Mouse (Mus musculus): ENCODE data around the gene Ptprn2. TPM values are rescaled to one million over a fixed set of nuclear protein-coding genes. Genes with fewer than 3 reads are reported as not detected.

Gene Ptprn2
- total RNA-seq, 4 experiments from 2014 or later = 0.10 TPM; not detected in 3

DNA sequence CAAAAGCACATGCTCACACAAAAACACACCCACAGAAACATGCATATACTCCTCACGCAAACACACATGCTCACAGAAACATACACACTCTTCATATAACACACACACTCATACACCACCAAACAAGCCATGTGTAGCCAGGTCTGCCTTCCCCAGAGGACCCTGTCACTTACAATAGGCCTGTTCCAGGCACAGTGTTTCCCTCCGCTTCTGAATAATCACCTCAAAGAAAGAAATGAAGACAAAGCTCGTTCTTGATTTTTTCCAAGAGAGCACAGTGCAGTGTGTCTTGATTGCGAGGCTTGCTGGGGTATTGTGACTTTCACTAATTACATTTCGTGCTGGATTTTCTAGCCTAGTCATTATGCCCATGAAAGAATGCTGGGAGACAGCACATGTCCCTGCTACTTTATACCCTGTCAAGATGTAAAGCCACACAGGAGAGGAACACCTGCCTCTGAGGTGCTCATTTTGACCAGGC is 820.1 kb downstream of the Ptprn2 start:
- no peak for DNase-seq (ENCODE audit: low spot score in 2 of 2)

DNA sequence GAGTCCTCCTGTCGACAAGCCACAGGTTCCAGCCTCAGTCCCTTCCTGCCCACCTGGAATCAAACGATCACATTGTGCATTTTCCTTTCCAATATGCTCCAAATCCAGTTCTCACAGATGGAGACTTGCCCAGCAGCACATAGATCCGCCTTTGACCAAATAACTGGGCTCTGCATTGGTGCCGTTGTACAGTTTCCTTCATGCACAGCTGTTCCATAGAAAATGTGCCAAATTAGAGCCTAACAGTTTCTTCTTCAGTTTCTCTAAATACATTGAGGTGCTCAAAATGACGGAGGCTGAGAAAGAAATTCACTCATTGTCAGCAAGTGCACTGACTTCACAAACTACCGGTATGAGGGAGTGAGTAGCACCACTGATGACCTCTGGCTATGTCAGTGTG is 826.6 kb downstream of the Ptprn2 start:
- no peak for DNase-seq (ENCODE audit: low spot score in 2 of 2)

GRCm38 (mm10) chr12:117314987-117315386 is 829.5 kb downstream of the Ptprn2 start:
- no peak for DNase-seq (ENCODE audit: low spot score in 2 of 2)

- no peak for DNase-seq (ENCODE audit: low spot score in 2 of 2)
Measured at GRCm38 (mm10) chr12:117315661-117316060, 830.1 kb downstream of the Ptprn2 start.

- no peak for DNase-seq (ENCODE audit: low spot score in 2 of 2)
Measured at GRCm38 (mm10) chr12:117318229-117318628, 832.7 kb downstream of the Ptprn2 start.

DNA sequence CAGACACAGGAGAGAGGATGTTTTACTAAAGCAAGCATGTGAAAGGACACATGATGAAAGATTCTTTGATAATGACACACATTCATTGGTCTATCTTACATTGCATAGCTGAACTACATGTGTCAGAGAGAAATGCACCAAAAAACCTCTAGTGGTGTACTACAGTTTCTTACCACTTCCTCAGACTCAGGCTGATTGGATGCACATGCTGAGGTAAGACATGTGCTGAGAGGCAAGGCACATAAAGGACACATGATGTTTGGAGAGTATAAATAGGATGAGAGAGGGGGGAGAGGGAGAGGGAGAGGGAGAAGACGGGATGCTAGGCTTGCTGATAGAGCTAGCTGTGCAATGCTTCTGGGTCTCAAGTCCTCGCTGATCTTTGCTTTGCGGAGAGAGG is 837.5 kb downstream of the Ptprn2 start:
- no peak for DNase-seq (ENCODE audit: low spot score in 2 of 2)

Small RNA genes within 50 kb of the gene (microRNA-seq; reads per million reads assigned to microRNA genes)
- gene Mir153 = not detected

Other genes with a start within 250 kb of the Ptprn2 start
- gene Wdr60, start 222.7 kb upstream of the Ptprn2 start, total RNA-seq (2022) = 10 to 100 TPM; 13.8 to 19.6 (median 14.2) TPM
- not detected for gene Gm11027, start 210.3 kb upstream of the Ptprn2 start, total RNA-seq (2022)
- 10 to 100 TPM; 26.7 to 32.3 (median 29.1) TPM for gene Esyt2, start 204.5 kb upstream of the Ptprn2 start, total RNA-seq (2022)
- 1 to 10 TPM; 1.1 to 1.4 (median 1.2) TPM for gene Ncapg2, start 80.3 kb upstream of the Ptprn2 start, total RNA-seq (2022)

All from gastrocnemius, adult 8-10 months (tissue).